Mouse (Mus musculus): ENCODE results near the gene Iars. TPM values are rescaled to one million over a fixed set of nuclear protein-coding genes. Genes with fewer than 3 reads are reported as not detected.
A peak's percentile ranks its signal among the peaks of the same experiment; 100 is the strongest.

Iars gene
- 62.0 and 66.3 TPM in 2 replicates for polyA plus RNA-seq (2015; fragmentation: Nextera tagmentation; extraction: Ambion mirVana)

GRCm38 (mm10) chr13:49681351-49682232 is at the start of gene Iars:
Iars (plus strand) TSS chr13:49682100.
- Histone ChIP-seq H3K4me2 (peak within 1 kb of the TSS; percentile 62), H3K4me1 (peaks cover 14% of the 10 kb centered on the region), H3K9me3 (no peaks in the 10 kb centered on the region), H3K27ac (peak within 1 kb of the TSS; percentile 73), H3K36me3 (peaks cover 6% of the 10 kb centered on the region), H3K27me3 (no peaks in the 10 kb centered on the region), H3K4me3 (peak within 1 kb of the TSS; percentile 73), H3K9ac (peak within 1 kb of the TSS; percentile 59)
- ATAC-seq (ENCODE audit: borderline replicate concordance, extremely low read depth, low FRiP score, low TSS enrichment), result peak; percentile 100
- WGBS, result 3% methylated on average over 26 of the region's 26 CpGs

GRCm38 (mm10) chr13:49639965-49640364 is 41.9 kb upstream of the Iars start:
- Histone ChIP-seq H3K27me3 (no peaks in the 10 kb centered on the region), H3K27ac (no peak overlapping the region), H3K4me1 (no peaks in the 10 kb centered on the region; the same call in 1 of the 2 replicates), H3K4me2 (no peak overlapping the region), H3K36me3 (0 out of 2 replicates have a peak, but pooled peaks cover 3% of the 10 kb centered on the region), H3K4me3 (no peak overlapping the region), H3K9me3 (no peaks in the 10 kb centered on the region), H3K9ac (no peak overlapping the region)
- ATAC-seq (ENCODE audit: borderline replicate concordance, extremely low read depth, low FRiP score, low TSS enrichment), result no peak
- 95% methylated on average over 2 of the region's 2 CpGs for WGBS

GRCm38 (mm10) chr13:49642650-49643049 is 39.2 kb upstream of the Iars start:
- no peak for ATAC-seq (ENCODE audit: borderline replicate concordance, extremely low read depth, low FRiP score, low TSS enrichment)

GRCm38 (mm10) chr13:49643669-49644362 is 38.1 kb upstream of the Iars start:
- H3K27ac ChIP-seq, result no peak overlapping the region
- no peak overlapping the region for H3K9ac ChIP-seq
- H3K4me1 ChIP-seq, result no peaks in the 10 kb centered on the region; the same call in 1 of the 2 replicates
- no peak for ATAC-seq (ENCODE audit: borderline replicate concordance, extremely low read depth, low FRiP score, low TSS enrichment)
- no peaks in the 10 kb centered on the region for H3K36me3 ChIP-seq
- H3K9me3 ChIP-seq, result no peaks in the 10 kb centered on the region
- H3K27me3 ChIP-seq, result no peaks in the 10 kb centered on the region
- no peak overlapping the region for H3K4me3 ChIP-seq
- no peak overlapping the region for H3K4me2 ChIP-seq

More at GRCm38 (mm10) chr13:49642650-49643049, 39.2 kb upstream of the Iars start:
- Histone ChIP-seq H3K4me1 (no peaks in the 10 kb centered on the region; the same call in 1 of the 2 replicates), H3K4me3 (no peak overlapping the region), H3K9me3 (no peaks in the 10 kb centered on the region), H3K27ac (no peak overlapping the region), H3K27me3 (no peaks in the 10 kb centered on the region), H3K4me2 (no peak overlapping the region), H3K9ac (no peak overlapping the region), H3K36me3 (no peaks in the 10 kb centered on the region)
- 75% methylated on average over 6 of the region's 6 CpGs for WGBS

GRCm38 (mm10) chr13:49644731-49645529 is 37.0 kb upstream of the Iars start:
- no peaks in the 10 kb centered on the region for H3K27me3 ChIP-seq
- H3K4me1 ChIP-seq, result no peaks in the 10 kb centered on the region; the same call in 1 of the 2 replicates
- no peak overlapping the region for H3K4me3 ChIP-seq
- no peaks in the 10 kb centered on the region for H3K36me3 ChIP-seq
- WGBS, result 56% methylated on average over 2 of the region's 2 CpGs
- ATAC-seq (ENCODE audit: borderline replicate concordance, extremely low read depth, low FRiP score, low TSS enrichment), result peak; percentile 59
- peak overlapping the region; percentile 60 for H3K27ac ChIP-seq
- H3K9me3 ChIP-seq, result no peaks in the 10 kb centered on the region
- H3K4me2 ChIP-seq, result no peak overlapping the region
- H3K9ac ChIP-seq, result no peak overlapping the region

- Histone ChIP-seq H3K9ac (no peak overlapping the region), H3K4me2 (no peak overlapping the region), H3K27ac (no peak overlapping the region), H3K4me3 (no peak overlapping the region), H3K36me3 (no peaks in the 10 kb centered on the region), H3K4me1 (no peaks in the 10 kb centered on the region; the same call in 1 of the 2 replicates), H3K9me3 (no peaks in the 10 kb centered on the region), H3K27me3 (no peaks in the 10 kb centered on the region)
- 73% methylated on average over 1 of the region's 1 CpGs for WGBS
- no peak for ATAC-seq (ENCODE audit: borderline replicate concordance, extremely low read depth, low FRiP score, low TSS enrichment)
These were observed 35.9 kb upstream of the Iars start for GRCm38 (mm10) chr13:49646019-49646418.

GRCm38 (mm10) chr13:49651136-49651535 is 30.8 kb upstream of the Iars start:
- no peak for ATAC-seq (ENCODE audit: borderline replicate concordance, extremely low read depth, low FRiP score, low TSS enrichment)
- 23% methylated on average over 2 of the region's 2 CpGs for WGBS
- H3K36me3 ChIP-seq, result no peaks in the 10 kb centered on the region
- 0 out of 2 replicates have a peak overlapping the region, but pooled peaks have one; percentile 1 for H3K9ac ChIP-seq
- H3K4me2 ChIP-seq, result peak overlapping the region; percentile 80
- H3K4me3 ChIP-seq, result peak overlapping the region; percentile 85
- H3K27me3 ChIP-seq, result no peaks in the 10 kb centered on the region
- H3K27ac ChIP-seq, result no peak overlapping the region
- no peaks in the 10 kb centered on the region for H3K9me3 ChIP-seq
- H3K4me1 ChIP-seq, result peaks cover 17% of the 10 kb centered on the region

GRCm38 (mm10) chr13:49651781-49652351 is 30.0 kb upstream of the Iars start:
- H3K4me1 ChIP-seq, result peaks cover 17% of the 10 kb centered on the region
- no peak for ATAC-seq (ENCODE audit: borderline replicate concordance, extremely low read depth, low FRiP score, low TSS enrichment)
- no peak overlapping the region for H3K27ac ChIP-seq
- WGBS, result 2% methylated on average over 4 of the region's 4 CpGs
- H3K4me2 ChIP-seq, result peak overlapping the region; percentile 80
- H3K9me3 ChIP-seq, result no peaks in the 10 kb centered on the region
- H3K36me3 ChIP-seq, result no peaks in the 10 kb centered on the region
- no peaks in the 10 kb centered on the region for H3K27me3 ChIP-seq
- peak overlapping the region; percentile 85 for H3K4me3 ChIP-seq
- peak overlapping the region; percentile 60 for H3K9ac ChIP-seq

GRCm38 (mm10) chr13:49652481-49653179 is 29.3 kb upstream of the Iars start, which contains the start of the genes Cenpp and Nol8:
Cenpp (minus strand) TSS chr13:49652785.
Nol8 (plus strand) TSS chr13:49653078.
- Histone ChIP-seq H3K36me3 (no peaks in the 10 kb centered on the region), H3K9me3 (no peaks in the 10 kb centered on the region), H3K27me3 (no peaks in the 10 kb centered on the region), H3K9ac (peak within 1 kb of the TSS; percentile 60), H3K4me3 (peak within 1 kb of the TSS; percentile 85), H3K4me1 (peaks cover 17% of the 10 kb centered on the region), H3K4me2 (peak within 1 kb of the TSS; percentile 84), H3K27ac (peak within 1 kb of the TSS; percentile 60)
- under 1% methylated on average over 68 of the region's 68 CpGs for WGBS
- peak; percentile 100 for ATAC-seq (ENCODE audit: borderline replicate concordance, extremely low read depth, low FRiP score, low TSS enrichment)

- Histone ChIP-seq H3K36me3 (no peaks in the 10 kb centered on the region), H3K27ac (peak overlapping the region; percentile 60), H3K4me2 (peak overlapping the region; percentile 84), H3K9me3 (no peaks in the 10 kb centered on the region), H3K27me3 (no peaks in the 10 kb centered on the region), H3K4me1 (peaks cover 17% of the 10 kb centered on the region), H3K9ac (peak overlapping the region; percentile 51), H3K4me3 (peak overlapping the region; percentile 85)
- peak; percentile 80 for ATAC-seq (ENCODE audit: borderline replicate concordance, extremely low read depth, low FRiP score, low TSS enrichment)
- under 1% methylated on average over 16 of the region's 16 CpGs for WGBS
These were observed 28.7 kb upstream of the Iars start for GRCm38 (mm10) chr13:49653180-49653541.
